Mouse (Mus musculus) stomach, embryonic 14.5 days (tissue): ENCODE results near the gene Aurkc. TPM values are rescaled to one million over a fixed set of nuclear protein-coding genes. Genes with fewer than 3 reads are reported as not detected.
"Not testable (repeated sequence)": the region's sequence is repeated elsewhere in the genome, so short reads cannot be mapped to it uniquely, and the experiment has no call there.

ENCODE experiments used
- ATAC-seq: fragments of 200-750 bp; cut with Nextera tagmentation; 2 replicates; pipeline ENCODE4 v1.8.0; 2017; ENCODE audit warnings: low read depth, moderate TSS enrichment; ENCODE audit not compliant: insufficient number of reproducible peaks, insufficient read depth, low FRiP score
- H3K27ac ChIP-seq: fragments of 300-500 bp; sonication (generic); 2 replicates; pipeline ENCODE4 v1.5.1; 2014; ENCODE audit warnings: mild to moderate bottlenecking, low read length, moderate library complexity, mixed read lengths
- H3K27me3 ChIP-seq: fragments of 300-500 bp; sonication (generic); 2 replicates; pipeline ENCODE4 v1.6.1; 2014; ENCODE audit warnings: low read length, control low read depth, mixed read lengths; ENCODE audit not compliant: control insufficient read depth, insufficient read depth
- H3K36me3 ChIP-seq: fragments of 300-500 bp; sonication (generic); 2 replicates; pipeline ENCODE4 v1.6.1; 2014; ENCODE audit warnings: mild to moderate bottlenecking, control low read depth, low read length, moderate library complexity, mixed read lengths; ENCODE audit not compliant: control insufficient read depth, insufficient read depth
- H3K4me1 ChIP-seq: fragments of 300-500 bp; sonication (generic); 2 replicates; pipeline ENCODE4 v1.6.1; 2014; ENCODE audit warnings: low read length, control low read depth, mixed read lengths; ENCODE audit not compliant: control insufficient read depth, insufficient read depth
- H3K4me2 ChIP-seq: fragments of 300-500 bp; sonication (generic); replicated peaks from 2 replicates; pipeline ENCODE4 v1.6.1; 2014; ENCODE audit warnings: low read depth, low read length, control low read depth
- H3K4me3 ChIP-seq: fragments of 300-500 bp; sonication (generic); 2 replicates; pipeline ENCODE4 v1.5.1; 2014; ENCODE audit warnings: low read depth, low read length, control low read depth
- H3K9ac ChIP-seq: fragments of 300-500 bp; sonication (generic); replicated peaks from 2 replicates; pipeline ENCODE4 v1.6.1; 2014; ENCODE audit warnings: low read depth, mild to moderate bottlenecking, control low read depth, low read length, moderate library complexity, mixed read lengths
- H3K9me3 ChIP-seq: fragments of 300-500 bp; sonication (generic); 2 replicates; pipeline ENCODE4 v1.6.1; 2016; ENCODE audit warnings: low read depth, low read length, control low read depth; ENCODE audit not compliant: control insufficient read depth
- WGBS: fragments of 180-500 bp; shearing (Covaris S2); extraction: QIAGEN DNeasy Blood & Tissue Kit; methylation state at CpG from one replicate; pipeline ENCODE4 v1.1.7; 2014; 5-methylcytosine and 5-hydroxymethylcytosine counted together
- polyA plus RNA-seq: library from polyadenylated mRNA; unstranded; fragments of >200 nt; fragmentation: Nextera tagmentation; extraction: Ambion mirVana; gene quantifications from 2 replicates; pipeline ENCODE4 v1.2.1, GENCODE M21; 2014

Gene Aurkc
- polyA plus RNA-seq, result not detected in 2 replicates

DNA sequence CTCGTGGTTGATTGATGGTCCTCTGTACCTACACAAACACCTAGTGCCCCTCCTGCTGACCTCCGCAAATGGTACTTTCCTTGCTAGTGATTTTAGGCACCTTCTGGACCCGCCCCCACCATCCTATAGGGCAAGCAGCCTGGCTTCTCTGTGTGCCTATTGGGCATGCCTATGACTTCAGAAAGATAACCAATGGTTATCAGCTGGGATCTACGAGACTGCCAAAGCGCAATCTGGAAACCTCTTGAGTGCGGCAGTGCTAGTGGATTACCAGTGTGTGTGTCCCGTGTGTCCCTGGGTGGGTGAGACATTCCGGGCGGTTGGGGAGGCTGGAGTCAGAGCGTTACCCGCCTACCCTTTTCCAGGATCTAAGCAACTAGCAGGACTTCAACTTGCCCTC lies at the start of gene Aurkc:
Aurkc (plus strand) TSS at position 50 of the 400 bp plus-strand sequence.
- H3K4me1 ChIP-seq, H3K27me3 ChIP-seq, H3K4me3 ChIP-seq, H3K27ac ChIP-seq, ATAC-seq, H3K36me3 ChIP-seq, H3K9ac ChIP-seq, H3K4me2 ChIP-seq, H3K9me3 ChIP-seq: not testable (repeated sequence)
- 77% methylated on average over 11 of the region's 11 CpGs for WGBS

DNA sequence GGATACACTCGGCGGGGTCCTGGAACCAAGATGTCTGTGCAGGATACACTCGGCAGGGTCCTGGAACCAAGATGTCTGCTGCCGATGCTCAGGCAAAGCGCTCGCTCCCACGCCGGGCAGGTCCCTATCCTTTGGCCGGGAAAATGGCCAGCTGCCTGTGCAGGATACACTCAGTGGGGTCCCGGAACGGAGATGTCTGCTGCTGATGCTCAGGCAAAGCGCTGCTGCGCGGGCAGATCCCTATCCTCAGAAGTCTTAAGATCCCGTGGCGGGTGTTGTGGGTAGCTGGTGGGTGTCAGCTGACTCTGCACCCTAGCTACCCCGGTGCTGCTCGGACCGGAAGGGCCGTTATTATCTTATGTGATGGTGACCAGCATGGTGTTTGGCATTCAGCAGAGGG lies 47.0 kb upstream of the Aurkc start:
- not testable (repeated sequence) for H3K4me1 ChIP-seq, H3K27ac ChIP-seq, H3K9me3 ChIP-seq, H3K4me2 ChIP-seq, H3K4me3 ChIP-seq, H3K9ac ChIP-seq, ATAC-seq, H3K36me3 ChIP-seq, H3K27me3 ChIP-seq
- WGBS, result 86% methylated on average over 18 of the region's 20 CpGs

DNA sequence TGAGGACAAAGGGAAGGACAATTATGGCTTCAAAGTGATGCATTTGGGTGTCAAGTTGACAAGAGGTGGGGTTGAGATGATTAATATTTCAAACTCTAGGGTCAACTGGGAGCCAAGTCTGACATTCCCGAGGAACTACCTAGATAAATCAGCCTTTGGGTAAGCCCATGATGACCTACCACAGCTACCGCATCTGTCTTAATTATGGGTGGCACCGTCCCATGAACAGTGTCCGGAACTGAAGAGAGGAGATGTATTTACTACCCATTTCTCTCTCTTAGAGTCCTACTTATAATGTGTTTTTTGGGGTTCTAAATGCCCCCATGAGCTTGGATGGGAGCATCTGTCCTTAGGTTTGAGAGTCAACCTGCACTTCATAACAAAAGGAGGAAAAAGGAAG lies 38.5 kb upstream of the Aurkc start:
- H3K27me3 ChIP-seq, result no peaks in the 10 kb centered on the region
- H3K4me2 ChIP-seq, result no peak overlapping the region
- no peaks in the 10 kb centered on the region for H3K9me3 ChIP-seq
- 71% methylated on average over 4 of the region's 4 CpGs for WGBS
- no peak overlapping the region for H3K9ac ChIP-seq
- no peak overlapping the region for H3K27ac ChIP-seq
- ATAC-seq, result no peak
- no peaks in the 10 kb centered on the region for H3K36me3 ChIP-seq
- H3K4me1 ChIP-seq, result no peaks in the 10 kb centered on the region
- H3K4me3 ChIP-seq, result no peak overlapping the region

DNA sequence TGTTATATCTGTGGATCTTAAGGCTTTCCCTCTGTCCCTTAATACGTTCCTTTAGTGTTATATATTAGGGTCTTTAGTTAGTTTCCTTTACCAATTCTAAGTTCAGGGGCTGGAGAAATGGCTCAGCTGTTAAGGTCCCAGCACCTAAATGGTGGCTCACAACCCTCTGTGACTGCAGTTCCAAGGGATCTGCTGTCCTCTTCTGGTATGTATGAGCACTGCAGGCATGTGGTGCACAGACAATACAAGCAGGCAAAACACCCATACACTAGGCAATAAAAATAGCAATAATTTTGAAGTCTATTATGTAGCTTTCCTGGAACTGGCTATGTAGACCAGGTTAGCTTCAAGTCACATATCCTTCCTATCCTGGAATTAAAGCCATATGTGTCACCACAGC lies 36.5 kb upstream of the Aurkc start:
- Histone ChIP-seq H3K4me1 (no peaks in the 10 kb centered on the region), H3K27me3 (no peaks in the 10 kb centered on the region), H3K36me3 (no peaks in the 10 kb centered on the region), H3K27ac (no peak overlapping the region), H3K4me2 (no peak overlapping the region), H3K9ac (no peak overlapping the region), H3K4me3 (no peak overlapping the region), H3K9me3 (no peaks in the 10 kb centered on the region)
- ATAC-seq, result no peak
- 92% methylated on average over 1 of the region's 1 CpGs for WGBS

DNA sequence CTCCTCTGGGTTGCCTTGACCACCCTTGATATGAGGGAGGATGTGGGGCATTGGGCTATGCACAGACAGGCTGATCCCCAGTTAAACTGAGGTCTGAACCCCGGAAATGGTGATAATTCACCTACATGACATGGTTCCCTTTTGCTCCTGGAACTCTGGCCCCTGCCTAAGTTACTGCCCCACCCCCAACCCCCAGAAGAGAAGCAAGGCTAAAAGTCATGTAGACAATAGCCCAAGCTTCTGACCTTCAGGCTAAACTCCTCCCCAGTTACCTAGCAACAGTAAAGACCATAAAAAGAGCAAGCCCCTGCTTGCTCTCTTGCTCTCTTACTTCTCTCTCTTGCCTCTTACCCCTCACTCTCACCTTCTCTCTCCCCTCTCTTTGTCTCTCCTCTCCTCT lies 21.5 kb upstream of the Aurkc start:
- Histone ChIP-seq H3K4me1 (no peaks in the 10 kb centered on the region), H3K36me3 (no peaks in the 10 kb centered on the region), H3K4me3 (no peak overlapping the region), H3K9ac (no peak overlapping the region), H3K4me2 (no peak overlapping the region), H3K27me3 (no peaks in the 10 kb centered on the region), H3K9me3 (no peaks in the 10 kb centered on the region), H3K27ac (no peak overlapping the region)
- ATAC-seq, result no peak
- WGBS, result 86% methylated on average over 1 of the region's 1 CpGs

DNA sequence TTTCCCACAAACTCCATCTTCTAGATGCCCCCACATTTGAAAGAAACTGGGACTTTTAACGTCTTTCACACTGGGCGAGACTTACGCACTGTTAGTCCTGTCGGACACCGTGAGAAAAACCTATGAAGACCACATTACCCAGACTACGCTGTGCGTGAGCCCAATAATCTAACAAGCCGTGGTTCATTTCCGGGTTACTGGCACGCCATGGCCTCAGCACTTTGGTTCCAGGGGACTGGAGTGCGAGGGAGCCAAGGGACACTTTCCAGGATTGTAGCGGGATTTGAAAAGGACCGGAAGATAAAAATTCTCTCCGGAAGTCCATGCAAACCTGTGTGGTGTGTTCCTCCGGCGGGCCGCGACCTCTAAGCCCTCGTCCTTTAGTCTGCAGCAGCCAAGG lies 18.2 kb upstream of the Aurkc start:
- Histone ChIP-seq H3K9me3 (no peaks in the 10 kb centered on the region), H3K27ac (no peak overlapping the region), H3K4me1 (no peaks in the 10 kb centered on the region), H3K9ac (no peak overlapping the region), H3K4me2 (no peak overlapping the region), H3K27me3 (no peaks in the 10 kb centered on the region), H3K36me3 (no peaks in the 10 kb centered on the region), H3K4me3 (no peak overlapping the region)
- ATAC-seq, result no peak
- 90% methylated on average over 19 of the region's 19 CpGs for WGBS

DNA sequence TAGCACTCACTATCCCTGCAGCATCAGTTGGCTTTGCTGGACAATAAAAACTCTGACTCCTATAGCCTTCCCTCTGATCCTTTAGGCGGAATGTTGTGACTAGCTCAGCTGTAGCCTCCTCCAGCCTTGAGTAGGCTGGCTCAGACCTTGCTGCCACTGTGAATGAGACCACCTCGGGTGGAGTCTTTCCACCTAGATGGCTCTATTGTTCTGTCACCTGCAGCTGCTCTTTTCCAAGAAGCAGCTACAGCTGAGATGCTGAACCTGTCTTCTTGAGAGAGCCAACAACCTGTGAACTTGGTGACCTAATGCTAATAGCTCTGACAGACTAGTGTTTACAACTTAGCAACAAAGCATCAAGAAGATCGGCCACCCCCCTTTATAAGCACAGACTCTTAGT lies 3.8 kb downstream of the Aurkc start:
- not testable (repeated sequence) for H3K27me3 ChIP-seq, H3K9ac ChIP-seq, H3K4me3 ChIP-seq, H3K4me2 ChIP-seq, H3K4me1 ChIP-seq, H3K36me3 ChIP-seq, H3K9me3 ChIP-seq, ATAC-seq, H3K27ac ChIP-seq
- 46% methylated on average over 3 of the region's 3 CpGs for WGBS

DNA sequence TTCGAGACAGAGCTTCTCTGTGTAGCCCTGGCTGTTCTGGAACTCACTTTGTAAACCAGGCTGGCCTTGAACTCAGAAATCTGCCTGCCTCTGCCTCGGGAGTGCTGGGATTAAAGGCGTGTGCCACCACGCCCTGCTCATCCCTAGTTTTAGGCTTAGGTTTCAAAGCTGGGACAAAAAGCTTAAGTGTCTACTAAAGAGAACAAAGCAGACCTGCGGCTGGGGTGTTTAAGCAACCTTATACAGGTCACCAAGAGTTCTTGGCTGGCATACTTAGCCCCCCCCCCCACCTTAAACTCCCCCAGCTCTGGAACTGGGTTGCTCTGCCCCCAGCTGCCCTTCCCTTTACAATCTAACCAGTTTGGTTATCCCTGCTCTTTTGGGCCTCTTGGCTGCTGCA lies 10.3 kb downstream of the Aurkc start:
- not testable (repeated sequence) for H3K36me3 ChIP-seq, H3K9ac ChIP-seq, ATAC-seq, H3K4me2 ChIP-seq, H3K27ac ChIP-seq, H3K9me3 ChIP-seq, H3K4me3 ChIP-seq, H3K4me1 ChIP-seq, H3K27me3 ChIP-seq
- 78% methylated on average over 5 of the region's 5 CpGs for WGBS

DNA sequence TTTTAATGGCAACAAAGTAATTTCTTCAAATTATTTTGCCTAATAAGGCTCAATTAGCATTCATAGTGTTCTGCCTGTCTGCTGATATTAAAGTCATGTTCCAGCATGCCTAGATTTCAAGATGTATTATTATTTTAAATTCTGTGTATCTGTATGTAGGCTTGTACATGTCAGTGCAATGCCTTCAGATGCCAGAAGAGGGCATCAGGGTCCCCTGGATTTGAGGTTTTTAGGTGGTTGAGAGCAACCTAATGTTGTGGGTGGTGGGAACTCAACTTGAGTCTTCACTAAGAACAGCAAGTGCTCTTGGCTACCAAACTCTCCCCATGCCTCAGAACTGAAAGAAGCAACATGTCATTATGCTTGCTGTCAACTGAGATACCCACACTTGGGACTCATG lies 32.3 kb downstream of the Aurkc start:
- Histone ChIP-seq H3K9me3 (no peaks in the 10 kb centered on the region), H3K9ac (no peak overlapping the region), H3K36me3 (no peaks in the 10 kb centered on the region)

More for the DNA sequence above, 32.3 kb downstream of the Aurkc start:
- Histone ChIP-seq H3K4me1 (no peaks in the 10 kb centered on the region), H3K4me3 (no peak overlapping the region), H3K27me3 (no peaks in the 10 kb centered on the region), H3K4me2 (no peak overlapping the region), H3K27ac (no peak overlapping the region)
- ATAC-seq, result no peak
